Mouse (Mus musculus): ENCODE data around the gene Psd4.

Psd4 gene

GRCm38 (mm10) chr2:24429806-24430205 lies 62.4 kb downstream of the Psd4 start:
- no peak for DNase-seq (ENCODE audit: extremely low spot score, low spot score)

DNA sequence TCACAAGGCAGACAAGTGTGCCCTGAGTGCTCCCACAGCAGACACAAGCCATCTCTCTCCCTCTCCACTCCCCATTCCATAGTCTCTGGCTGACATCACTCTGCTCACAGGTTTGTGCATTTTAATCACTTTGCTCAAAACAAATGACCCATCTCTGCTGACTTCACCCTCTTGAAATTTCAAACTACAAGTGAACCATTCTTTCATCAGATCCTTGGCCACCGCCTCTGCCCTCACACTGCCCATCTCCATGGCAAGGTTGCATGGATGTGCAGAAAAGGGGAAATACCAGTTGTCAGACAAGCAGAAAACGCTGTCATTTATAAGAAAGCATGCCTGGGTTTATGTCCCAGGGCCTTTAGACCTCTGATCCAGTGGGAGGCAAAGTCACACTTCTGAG lies 67.3 kb downstream of the Psd4 start:
- DNase-seq (ENCODE audit: extremely low spot score, low spot score): no peak

DNA sequence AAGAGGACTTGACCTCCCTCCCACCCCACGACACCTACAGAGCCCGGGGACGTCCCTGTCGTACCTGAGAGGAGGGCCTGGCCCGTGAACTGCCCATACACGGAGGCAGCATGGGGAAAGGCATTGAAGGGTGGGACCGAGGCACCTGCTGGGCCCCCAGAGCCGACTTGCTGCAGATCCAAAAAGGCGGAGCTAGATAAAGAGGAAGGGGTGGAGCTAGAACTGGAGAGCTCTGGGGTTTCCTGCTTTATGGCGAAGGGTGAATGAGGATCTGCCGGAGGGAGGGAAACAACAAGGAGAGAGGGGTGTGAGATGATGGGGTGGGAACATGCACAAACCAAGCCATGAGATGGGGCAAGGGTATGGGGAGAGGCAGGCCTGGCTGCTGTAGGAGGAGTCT lies 68.3 kb downstream of the Psd4 start:
- DNase-seq (ENCODE audit: extremely low spot score, low spot score): no peak

DNA sequence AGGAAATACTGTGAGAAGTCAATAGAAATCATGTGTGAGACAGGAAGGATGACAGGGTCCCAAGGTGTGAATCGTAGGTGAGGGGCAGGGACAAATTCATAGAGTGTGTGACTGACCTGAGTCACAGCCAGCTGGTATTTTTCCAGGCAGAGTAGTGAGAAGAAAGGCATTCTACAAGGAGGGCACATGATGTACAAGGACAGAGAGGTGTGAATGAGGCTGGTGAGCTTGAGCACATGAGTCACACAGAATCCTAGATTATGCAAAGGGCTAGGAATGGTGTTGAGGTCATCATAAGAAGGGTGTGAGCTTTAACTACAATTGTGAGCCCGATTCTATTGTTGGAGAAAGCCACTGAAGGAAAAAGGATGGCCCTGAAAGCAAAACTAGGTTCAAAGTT lies 72.7 kb downstream of the Psd4 start:
- DNase-seq (ENCODE audit: extremely low spot score, low spot score): no peak

- no peak for DNase-seq (ENCODE audit: extremely low spot score, low spot score)
These were observed 74.5 kb downstream of the Psd4 start for GRCm38 (mm10) chr2:24441899-24442298.

GRCm38 (mm10) chr2:24442303-24442925 lies 75.0 kb downstream of the Psd4 start:
- DNase-seq (ENCODE audit: extremely low spot score, low spot score): no peak

DNA sequence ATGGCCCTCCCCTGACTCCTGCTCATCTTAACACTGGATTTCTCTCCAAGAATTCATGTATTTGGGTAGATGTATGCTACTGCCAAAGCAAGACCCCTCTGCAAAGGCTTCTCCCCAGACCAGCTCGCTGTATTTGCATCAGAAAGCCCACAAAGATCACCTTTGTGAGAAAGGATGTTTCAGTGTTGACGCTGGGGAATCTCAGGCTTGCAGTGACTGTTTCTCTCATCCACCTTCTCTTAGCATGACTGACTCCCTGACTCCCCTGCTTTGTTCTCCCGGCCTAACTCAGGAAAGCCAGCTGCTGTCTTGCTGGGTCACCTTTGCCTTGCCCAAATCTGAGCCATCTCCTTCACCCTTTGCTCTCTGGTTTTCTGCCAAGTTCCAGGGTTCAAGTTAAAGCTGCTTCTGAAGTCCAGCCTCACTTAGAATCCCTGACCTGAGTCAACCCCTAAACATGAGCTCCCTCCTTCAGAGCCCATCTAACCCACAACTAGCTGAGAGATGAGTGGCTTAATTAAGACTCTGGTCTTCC lies 75.9 kb downstream of the Psd4 start:
- no peak for DNase-seq (ENCODE audit: extremely low spot score, low spot score)

GRCm38 (mm10) chr2:24449111-24449510 lies 81.7 kb downstream of the Psd4 start:
- DNase-seq (ENCODE audit: extremely low spot score, low spot score): no peak

GRCm38 (mm10) chr2:24453206-24453605 lies 85.8 kb downstream of the Psd4 start:
- DNase-seq (ENCODE audit: extremely low spot score, low spot score): no peak

GRCm38 (mm10) chr2:24454429-24455011 lies 87.1 kb downstream of the Psd4 start:
- no peak for DNase-seq (ENCODE audit: extremely low spot score, low spot score)

- DNase-seq (ENCODE audit: extremely low spot score, low spot score): no peak
These were observed 87.9 kb downstream of the Psd4 start for GRCm38 (mm10) chr2:24455057-24455855.

DNA sequence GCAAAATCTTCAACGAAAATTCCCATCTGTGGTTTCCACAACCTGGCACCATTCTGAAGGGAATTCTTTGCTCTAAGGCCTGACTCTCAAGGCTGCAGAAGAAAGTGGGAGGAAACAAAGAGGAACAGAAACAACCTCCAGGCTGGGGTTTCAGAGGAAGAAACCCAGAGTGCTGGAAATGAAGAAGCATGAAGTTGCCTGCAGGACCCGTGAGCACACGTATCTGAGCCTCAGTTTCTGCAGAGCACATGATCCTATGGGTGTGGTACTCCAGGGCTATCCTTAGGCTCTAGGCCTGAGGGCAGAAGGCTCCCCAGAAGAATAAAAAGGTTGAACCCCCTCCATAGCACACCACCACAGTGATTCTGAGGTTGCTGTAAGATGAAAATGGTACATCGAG lies 89.5 kb downstream of the Psd4 start:
- DNase-seq (ENCODE audit: extremely low spot score, low spot score): no peak

GRCm38 (mm10) chr2:24460112-24460807 lies 92.9 kb downstream of the Psd4 start:
- DNase-seq (ENCODE audit: extremely low spot score, low spot score): no peak

- DNase-seq (ENCODE audit: extremely low spot score, low spot score): no peak
These were observed 93.4 kb downstream of the Psd4 start for GRCm38 (mm10) chr2:24460808-24461127.

Data from neural tube, embryonic 10.5 days (tissue).